Mouse (Mus musculus): Measurements from ENCODE around the gene Nebl. TPM values are rescaled to one million over a fixed set of nuclear protein-coding genes. Genes with fewer than 3 reads are reported as not detected.

Nebl gene
- total RNA-seq, 1 experiment from 2014 or later: 9.9 TPM

- DNase-seq: no peak
Observed at GRCm38 (mm10) chr2:17705964-17706363, 25.3 kb downstream of the Nebl start.

- no peak for DNase-seq
Observed at GRCm38 (mm10) chr2:17705426-17705825, 25.8 kb downstream of the Nebl start.

GRCm38 (mm10) chr2:17703170-17703512 lies 28.1 kb downstream of the Nebl start:
- DNase-seq: no peak

- no peak for DNase-seq
Observed at GRCm38 (mm10) chr2:17702481-17703169, 28.6 kb downstream of the Nebl start.

- DNase-seq: no peak
Observed at GRCm38 (mm10) chr2:17698161-17699087, 32.8 kb downstream of the Nebl start.

- no peak for DNase-seq
Observed at GRCm38 (mm10) chr2:17692926-17693325, 38.3 kb downstream of the Nebl start.

- no peak for DNase-seq
Observed at GRCm38 (mm10) chr2:17690264-17690663, 41.0 kb downstream of the Nebl start.

- no peak for DNase-seq
Observed at GRCm38 (mm10) chr2:17687141-17687540, 44.1 kb downstream of the Nebl start.

- peak; percentile 10 for DNase-seq
Observed at GRCm38 (mm10) chr2:17683326-17684040, 47.8 kb downstream of the Nebl start.

GRCm38 (mm10) chr2:17672156-17672555 lies 59.1 kb downstream of the Nebl start:
- DNase-seq: no peak

GRCm38 (mm10) chr2:17671566-17671965 lies 59.7 kb downstream of the Nebl start:
- DNase-seq: no peak

GRCm38 (mm10) chr2:17669953-17670352 lies 61.3 kb downstream of the Nebl start:
- DNase-seq: no peak

GRCm38 (mm10) chr2:17669000-17669399 lies 62.3 kb downstream of the Nebl start:
- DNase-seq: no peak

- no peak for DNase-seq
Observed at GRCm38 (mm10) chr2:17658176-17658575, 73.1 kb downstream of the Nebl start.

- no peak for DNase-seq
Observed at GRCm38 (mm10) chr2:17650147-17650834, 81.0 kb downstream of the Nebl start.

GRCm38 (mm10) chr2:17649728-17650127 lies 81.5 kb downstream of the Nebl start:
- no peak for DNase-seq

- DNase-seq: peak; percentile 66
Observed at GRCm38 (mm10) chr2:17644282-17645262, 86.7 kb downstream of the Nebl start.

GRCm38 (mm10) chr2:17643869-17644268 lies 87.4 kb downstream of the Nebl start:
- DNase-seq: no peak

GRCm38 (mm10) chr2:17642770-17643169 lies 88.5 kb downstream of the Nebl start:
- no peak for DNase-seq

- no peak for DNase-seq
Observed at GRCm38 (mm10) chr2:17640861-17641260, 90.4 kb downstream of the Nebl start.

- DNase-seq: no peak
Observed at GRCm38 (mm10) chr2:17638631-17639030, 92.6 kb downstream of the Nebl start.

Measured in adrenal gland, postnatal 25 days (tissue).